Mouse (Mus musculus) heart, adult 2 months (tissue): ENCODE results near the gene 1700034I23Rik.
"Not testable (repeated sequence)": the region's sequence is repeated elsewhere in the genome, so short reads cannot be mapped to it uniquely, and the experiment has no call there.

Experiments used
- CTCF ChIP-seq: fragments of 200-600 bp; IDR thresholded peaks from 2 replicates; pipeline ENCODE4 v1.8.1; 2022; ENCODE audit warnings: antibody characterized with exemption, mild to moderate bottlenecking, moderate library complexity
- POLR2A ChIP-seq: fragments of 200-500 bp; IDR thresholded peaks from 2 replicates; pipeline ENCODE4 v1.6.1; 2011; ENCODE audit warnings: mild to moderate bottlenecking, low read depth, low read length, control low read depth; ENCODE audit not compliant: insufficient read depth

- TF ChIP-seq POLR2A, CTCF: not testable (repeated sequence)
These were observed at the start of gene 1700034I23Rik for GRCm38 (mm10) chr3:40902443-40902842.
